Mouse (Mus musculus) embryo, embryonic 10.5 days (tissue): ENCODE data around the gene Slc22a23.
A peak's percentile ranks its signal among the peaks of the same experiment; 100 is the strongest.

Experiments
- DNase-seq: peaks from one replicate; pipeline ENCODE4 v3.0.0-alpha.2; 2015; ENCODE audit warnings: low spot score

Gene Slc22a23

GRCm38 (mm10) chr13:34301585-34301984 is 43.4 kb downstream of the Slc22a23 start:
- DNase-seq: no peak

GRCm38 (mm10) chr13:34299351-34300333 is 45.3 kb downstream of the Slc22a23 start:
- DNase-seq: no peak

- DNase-seq: no peak
These were observed 46.3 kb downstream of the Slc22a23 start for GRCm38 (mm10) chr13:34298674-34299073.

GRCm38 (mm10) chr13:34298061-34298460 is 46.9 kb downstream of the Slc22a23 start:
- no peak for DNase-seq

GRCm38 (mm10) chr13:34295787-34296435 is 49.1 kb downstream of the Slc22a23 start:
- no peak for DNase-seq

- DNase-seq: no peak
These were observed 50.8 kb downstream of the Slc22a23 start for GRCm38 (mm10) chr13:34294212-34294611.

GRCm38 (mm10) chr13:34292042-34292441 is 52.9 kb downstream of the Slc22a23 start:
- DNase-seq: no peak

GRCm38 (mm10) chr13:34290346-34290745 is 54.6 kb downstream of the Slc22a23 start:
- no peak for DNase-seq

GRCm38 (mm10) chr13:34289567-34289966 is 55.4 kb downstream of the Slc22a23 start:
- no peak for DNase-seq

- DNase-seq: no peak
These were observed 56.9 kb downstream of the Slc22a23 start for GRCm38 (mm10) chr13:34288129-34288528.

GRCm38 (mm10) chr13:34287601-34288083 is 57.3 kb downstream of the Slc22a23 start:
- peak; percentile 82 for DNase-seq

- no peak for DNase-seq
These were observed 63.6 kb downstream of the Slc22a23 start for GRCm38 (mm10) chr13:34281360-34281759.

- no peak for DNase-seq
These were observed 66.2 kb downstream of the Slc22a23 start for GRCm38 (mm10) chr13:34278759-34279270.

- peak; percentile 36 for DNase-seq
These were observed 66.7 kb downstream of the Slc22a23 start for GRCm38 (mm10) chr13:34278288-34278701.

- DNase-seq: no peak
These were observed 67.4 kb downstream of the Slc22a23 start for GRCm38 (mm10) chr13:34277611-34278010.

- DNase-seq: no peak
These were observed 68.0 kb downstream of the Slc22a23 start for GRCm38 (mm10) chr13:34277001-34277400.

- DNase-seq: no peak
These were observed 70.1 kb downstream of the Slc22a23 start for GRCm38 (mm10) chr13:34274890-34275289.

GRCm38 (mm10) chr13:34274417-34274816 is 70.6 kb downstream of the Slc22a23 start:
- no peak for DNase-seq

GRCm38 (mm10) chr13:34272275-34273054 is 72.5 kb downstream of the Slc22a23 start:
- peak; percentile 51 for DNase-seq

GRCm38 (mm10) chr13:34271665-34272064 is 73.3 kb downstream of the Slc22a23 start:
- no peak for DNase-seq

GRCm38 (mm10) chr13:34270886-34271602 is 73.9 kb downstream of the Slc22a23 start:
- no peak for DNase-seq
